Mouse (Mus musculus): Measurements from ENCODE around the gene Myh14.

- TF ChIP-seq CTCF (conservative IDR thresholded peaks at IDR 0.05 in 1 of 2, IDR thresholded peaks at IDR 0.05 in 1 of 2; ENCODE audit: low read depth in 2 of 2, low read length in 2 of 2) (no peak), NELFE (IDR thresholded peaks at IDR 0.05; ENCODE audit: low read depth, low read length) (no peak), ZC3H11A (IDR thresholded peaks at IDR 0.05; ENCODE audit: low read depth, low read length) (no peak)
Measured at GRCm38 (mm10) chr7:44606171-44606901, 64.3 kb downstream of the Myh14 start.

All from CH12.LX (cell line).